11 mouse cellular contexts compared by ENCODE assay signal in genomic region chr13:63313748-63314607, GRCm38 (mm10).
DNase-seq lines count a peak whose midpoint lies in the region; ATAC-seq and TF ChIP-seq lines count a peak whose summit lies in the region.
"Had no signal": no experiment of that assay in that cellular context is flagged by ENCODE, and none has a peak within 500 bp of the region (broad histone marks: within the 10 kb centered on the region; RNA-seq: fewer than 3 reads in every experiment).

No protein-coding gene starts in this region.

- H3K4me2 ChIP-seq in heart, postnatal 0 days (ENCODE audit: low read depth, low read length), result no peak overlapping the region
- H3K4me2 ChIP-seq: embryonic facial prominence, embryonic 15.5 days had no signal

- no peak for DNase-seq in heart, postnatal 0 days (ENCODE audit: low spot score)
- DNase-seq in heart, postnatal 4 days, result no peak
- peak; percentile 33 for DNase-seq in thymus, postnatal 0 days (ENCODE audit: low spot score)
- no peak for DNase-seq in thymus, adult 18-20 months
- no peak for DNase-seq in limb, embryonic 10.5 days (ENCODE audit: low spot score)
- DNase-seq in ovary, postnatal 10 days (ENCODE audit: low spot score), result no peak
- DNase-seq: cerebellum, adult 11 months; lung, postnatal 36 days; right cerebral cortex, adult 18-20 months had no signal

- TF ChIP-seq CTCF in heart, postnatal 0 days (IDR thresholded peaks at IDR 0.05; ENCODE audit: low read depth), result no peak

- no peak overlapping the region for H3K4me3 ChIP-seq in heart, postnatal 0 days (ENCODE audit: low read depth, low read length)
- H3K4me3 ChIP-seq in limb, embryonic 10.5 days, result no peak overlapping the region
- H3K4me3 ChIP-seq: embryonic facial prominence, embryonic 15.5 days had no signal

- no peaks in the 10 kb centered on the region for H3K9me3 ChIP-seq in heart, postnatal 0 days (replicated peaks; ENCODE audit: control insufficient read depth, low read length)
- no peaks in the 10 kb centered on the region for H3K9me3 ChIP-seq in limb, embryonic 10.5 days (replicated peaks)
- H3K9me3 ChIP-seq: embryonic facial prominence, embryonic 15.5 days had no signal

- peak overlapping the region; percentile 76 for H3K27ac ChIP-seq in heart, postnatal 0 days (ENCODE audit: low read depth)
- peak overlapping the region; percentile 27; the same call in 1 of the 2 replicates for H3K27ac ChIP-seq in limb, embryonic 10.5 days
- H3K27ac ChIP-seq: embryonic facial prominence, embryonic 15.5 days had no signal

- no peak for TF ChIP-seq EP300 in heart, postnatal 0 days (IDR thresholded peaks at IDR 0.05; ENCODE audit: low read depth)

- peaks cover 22% of the 10 kb centered on the region for H3K4me1 ChIP-seq in heart, postnatal 0 days (ENCODE audit: control insufficient read depth, insufficient read depth)
- H3K4me1 ChIP-seq in limb, embryonic 10.5 days, result peaks cover 4% of the 10 kb centered on the region; the same call in 1 of the 2 replicates

- H3K27me3 ChIP-seq in heart, postnatal 0 days (ENCODE audit: control insufficient read depth, insufficient read depth, low read length), result no peaks in the 10 kb centered on the region
- no peaks in the 10 kb centered on the region for H3K27me3 ChIP-seq in limb, embryonic 10.5 days (ENCODE audit: low read depth, poor library complexity, severe bottlenecking)
- H3K27me3 ChIP-seq: embryonic facial prominence, embryonic 15.5 days had no signal

- 67% methylated on average over 12 of the region's 12 CpGs for WGBS in heart, postnatal 0 days
- 86% methylated on average over 12 of the region's 12 CpGs for WGBS in limb, embryonic 10.5 days

- no peak overlapping the region for H3K9ac ChIP-seq in heart, postnatal 0 days (replicated peaks; ENCODE audit: low read depth, low read length)
- H3K9ac ChIP-seq: embryonic facial prominence, embryonic 15.5 days had no signal

- peaks cover 15% of the 10 kb centered on the region for H3K36me3 ChIP-seq in heart, postnatal 0 days (replicated peaks; ENCODE audit: control insufficient read depth, insufficient read depth, low read length)
- H3K36me3 ChIP-seq in limb, embryonic 10.5 days, result peaks cover 36% of the 10 kb centered on the region
- H3K36me3 ChIP-seq: embryonic facial prominence, embryonic 15.5 days had no signal

- ATAC-seq in heart, postnatal 0 days (ENCODE audit: insufficient read depth, low read depth), result no peak; the same call in 1 of the 2 replicates
- ATAC-seq in activated CD4-positive, CD25-positive, alpha-beta regulatory T cell, adult 4 months, result no peak
